Mouse (Mus musculus) CH12.LX (cell line): Measurements from ENCODE around the gene Agps.

ENCODE experiments used
- CTCF ChIP-seq, 2 experiments: IDR thresholded peaks in 1 of 2; conservative IDR thresholded peaks in 1 of 2; 2 replicates each; pipeline ENCODE4 v1.5.1; 2011 to 2012; ENCODE audit warnings: low read depth in 2 of 2, low read length in 2 of 2, improper control_type of control experiment in 1 of 2, inconsistent platforms in 1 of 2, mild to moderate bottlenecking in 1 of 2, moderate library complexity in 1 of 2
- EP300 ChIP-seq: IDR thresholded peaks from 2 replicates; pipeline ENCODE4 v1.6.1; 2011; ENCODE audit warnings: low read length, improper control_type of control experiment
- GABPA ChIP-seq: IDR thresholded peaks from 2 replicates; pipeline ENCODE4 v1.6.1; 2012; ENCODE audit warnings: low read depth, low read length, improper control_type of control experiment, inconsistent platforms; ENCODE audit not compliant: insufficient replicate concordance
- MAFK ChIP-seq: IDR thresholded peaks from 2 replicates; pipeline ENCODE4 v1.6.1; 2011; ENCODE audit warnings: low read length, improper control_type of control experiment; ENCODE audit not compliant: insufficient replicate concordance
- MAX ChIP-seq: IDR thresholded peaks from 2 replicates; pipeline ENCODE4 v1.6.1; 2011; ENCODE audit warnings: low read length, improper control_type of control experiment
- PAX5 ChIP-seq: IDR thresholded peaks from 2 replicates; pipeline ENCODE4 v1.6.1; 2012; ENCODE audit warnings: low read length, inconsistent platforms, mixed read lengths
- POLR2A ChIP-seq: IDR thresholded peaks from 2 replicates; pipeline ENCODE4 v1.6.1; 2011; ENCODE audit warnings: low read depth, mild to moderate bottlenecking, improper control_type of control experiment, low read length
- RCOR1 ChIP-seq: conservative IDR thresholded peaks from 2 replicates; pipeline ENCODE4 v1.6.1; 2012; ENCODE audit warnings: low read depth, mild to moderate bottlenecking, inconsistent platforms, low read length, improper control_type of control experiment
- TCF12 ChIP-seq: IDR thresholded peaks from 2 replicates; pipeline ENCODE4 v1.6.1; 2014; ENCODE audit warnings: low read depth, mild to moderate bottlenecking, inconsistent platforms, low read length, improper control_type of control experiment
- USF1 ChIP-seq: IDR thresholded peaks from 2 replicates; pipeline ENCODE4 v1.6.1; 2014; ENCODE audit warnings: low read depth, mild to moderate bottlenecking, inconsistent platforms, low read length, improper control_type of control experiment

DNA sequence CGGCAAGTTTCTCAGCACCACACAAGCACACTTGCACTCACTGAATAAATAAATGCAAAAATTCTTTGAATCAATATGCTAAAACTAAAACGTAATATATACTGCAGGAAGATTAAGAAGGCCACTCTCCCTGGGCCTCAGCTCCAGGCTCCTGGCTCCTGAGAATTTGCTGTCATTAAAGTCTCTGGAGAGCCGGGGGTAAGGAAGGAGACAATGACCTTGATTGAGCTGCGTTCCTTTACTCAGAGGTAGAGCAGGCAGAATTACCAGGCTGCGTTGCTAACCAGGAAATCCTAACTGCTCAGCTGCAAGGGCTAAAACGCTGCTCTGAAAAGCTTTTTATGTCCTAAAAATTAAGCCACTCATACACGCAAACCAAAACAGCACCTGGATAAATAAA is 101.6 kb downstream of the Agps start:
- TF ChIP-seq USF1 (no peak), TCF12 (no peak), CTCF (conservative IDR thresholded peaks at IDR 0.05 in 1 of 2, IDR thresholded peaks at IDR 0.05 in 1 of 2; ENCODE audit: low read depth in 2 of 2, low read length in 2 of 2) (no peak), MAFK (no peak), RCOR1 (no peak), POLR2A (no peak), PAX5 (no peak), EP300 (no peak), GABPA (no peak), MAX (no peak)
